Mouse (Mus musculus): ENCODE measurements around the gene Gpr157.

Gene Gpr157

DNA sequence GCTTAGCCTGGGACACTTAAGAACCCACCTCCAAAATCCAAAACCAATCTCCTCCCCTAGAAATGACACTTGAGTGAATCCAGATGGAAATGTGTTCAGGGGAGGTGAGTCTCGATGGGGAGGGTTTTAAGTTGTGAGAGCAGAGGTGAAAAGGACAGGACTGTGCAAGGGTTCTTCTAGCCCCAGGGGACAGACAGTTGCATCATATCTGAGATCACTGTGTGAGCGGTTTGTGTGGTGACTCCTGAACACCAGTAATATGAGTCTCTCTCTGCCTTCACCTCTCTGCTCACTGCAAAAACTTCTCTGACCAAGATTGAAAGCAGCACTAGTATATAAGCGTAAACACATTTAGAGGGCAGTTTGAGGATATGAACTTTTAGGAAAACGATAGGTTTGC lies 59.1 kb downstream of the Gpr157 start:
- no peak for DNase-seq (ENCODE audit: low spot score in 2 of 2)

DNA sequence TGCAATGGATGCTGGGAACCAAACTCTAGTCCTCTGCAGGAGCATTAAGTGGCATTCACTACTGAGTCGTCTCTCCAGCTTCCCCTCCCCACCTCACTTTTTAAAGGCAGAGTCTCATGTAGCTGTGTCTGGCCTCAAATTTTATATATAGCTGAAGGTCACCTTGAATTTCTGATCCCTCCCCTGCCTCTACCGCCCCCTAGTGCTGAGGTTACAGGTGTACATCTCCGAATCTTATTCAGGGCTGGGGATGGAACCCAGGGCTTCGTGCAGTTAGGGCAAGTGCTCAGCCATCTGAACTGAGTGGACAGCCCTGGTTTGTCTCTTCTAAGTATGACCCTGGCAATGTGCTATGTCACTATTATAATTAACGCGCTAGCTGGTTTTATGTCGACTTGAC lies 63.9 kb downstream of the Gpr157 start:
- no peak for DNase-seq (ENCODE audit: low spot score in 2 of 2)

DNA sequence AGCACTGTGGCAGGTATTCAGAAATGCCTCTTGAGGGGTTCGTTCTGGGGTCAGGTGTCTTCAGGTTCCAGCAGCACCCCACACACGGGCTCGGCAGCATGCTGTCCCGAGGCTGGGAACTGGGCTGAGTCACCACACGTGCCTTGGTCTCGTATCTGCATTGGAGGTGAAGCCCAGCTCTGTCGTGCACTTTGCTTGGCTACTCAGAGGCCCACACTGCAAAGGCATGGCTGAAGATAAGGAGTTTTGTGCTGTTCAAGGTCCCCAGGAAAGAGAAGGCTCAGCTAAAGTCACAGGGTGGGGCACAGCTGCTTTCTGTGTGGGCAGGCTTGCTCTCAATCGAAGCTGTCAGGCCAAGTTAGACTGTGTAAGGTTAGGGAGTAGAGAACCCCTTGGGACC lies 65.3 kb downstream of the Gpr157 start:
- no peak for DNase-seq (ENCODE audit: low spot score in 2 of 2)

DNA sequence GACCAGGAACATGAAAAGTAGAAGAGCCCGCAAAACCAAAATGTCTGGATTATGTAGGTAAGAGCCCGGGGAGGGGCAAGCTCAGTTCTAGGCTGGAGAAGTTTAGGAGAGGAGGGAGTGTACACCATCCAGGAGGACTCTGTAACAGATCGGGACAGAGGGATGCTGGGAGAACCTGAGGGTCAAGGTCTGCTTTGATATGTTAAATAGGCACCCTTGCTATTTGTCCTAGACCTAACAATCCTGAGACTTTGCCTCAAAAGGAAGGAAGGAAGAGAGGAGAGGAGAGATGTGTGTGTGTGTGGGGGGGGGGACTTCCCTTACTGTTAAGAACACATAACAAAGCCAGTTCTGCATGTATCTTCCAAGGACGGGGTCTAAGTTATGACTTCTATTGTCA lies 68.1 kb downstream of the Gpr157 start:
- no peak for DNase-seq (ENCODE audit: low spot score in 2 of 2)

All from right cerebral cortex, adult 2 months (tissue).